Mouse (Mus musculus) thymus, postnatal 10 days (tissue): ENCODE measurements around the gene Ints4.

Experiments
- DNase-seq, 2 experiments: peaks; one replicate each; pipeline ENCODE4 v3.0.0; 2021; ENCODE audit warnings: low spot score in 2 of 2

Gene Ints4

GRCm38 (mm10) chr7:97536571-97536970 lies 55.8 kb downstream of the Ints4 start:
- DNase-seq = no peak

- DNase-seq = no peak
Measured at GRCm38 (mm10) chr7:97546462-97546861, 65.7 kb downstream of the Ints4 start.

- no peak for DNase-seq
Measured at GRCm38 (mm10) chr7:97549301-97549700, 68.5 kb downstream of the Ints4 start.

GRCm38 (mm10) chr7:97550673-97551072 lies 69.9 kb downstream of the Ints4 start:
- DNase-seq = no peak

GRCm38 (mm10) chr7:97563576-97563975 lies 82.8 kb downstream of the Ints4 start:
- no peak for DNase-seq

- no peak for DNase-seq
Measured at GRCm38 (mm10) chr7:97569372-97569771, 88.6 kb downstream of the Ints4 start.

GRCm38 (mm10) chr7:97570389-97570788 lies 89.6 kb downstream of the Ints4 start:
- DNase-seq = no peak

GRCm38 (mm10) chr7:97578361-97579066 lies 97.8 kb downstream of the Ints4 start:
- DNase-seq = peak; percentile 27 to 40

GRCm38 (mm10) chr7:97579067-97579975 lies 98.6 kb downstream of the Ints4 start, which contains the start of the genes Aamdc and Rsf1:
Gene Aamdc, minus strand, starts transcription at chr7:97579497.
Gene Rsf1, plus strand, starts transcription at chr7:97579889.
- DNase-seq = peak; percentile 91 to 93

- DNase-seq = peak; percentile 56 to 62
Measured at GRCm38 (mm10) chr7:97579976-97580842, 99.5 kb downstream of the Ints4 start.

- peak; percentile 80 to 82 for DNase-seq
Measured at GRCm38 (mm10) chr7:97580843-97581214, 100.1 kb downstream of the Ints4 start.

- no peak for DNase-seq
Measured at GRCm38 (mm10) chr7:97588506-97588905, 107.8 kb downstream of the Ints4 start.

- no peak for DNase-seq
Measured at GRCm38 (mm10) chr7:97590488-97590887, 109.7 kb downstream of the Ints4 start.
